Mouse (Mus musculus): ENCODE measurements at regions not wholly inside any gene's neighbourhood (a gene's known extent, or its start where the extent isn't known, plus 50 kb on each side); places are given as distances from the start of the nearest gene placed in this dataset.

- H3K4me1 ChIP-seq, result no peaks in the 10 kb centered on the region
- H3K27ac ChIP-seq, result no peak overlapping the region
- H3K36me3 ChIP-seq, result no peaks in the 10 kb centered on the region
- H3K9ac ChIP-seq, result no peak overlapping the region
- ATAC-seq (ENCODE audit: insufficient read depth, low FRiP score, low read depth), result no peak
- H3K9me3 ChIP-seq, result no peaks in the 10 kb centered on the region
- no peak overlapping the region for H3K4me2 ChIP-seq
- 56% methylated on average over 4 of the region's 4 CpGs for WGBS
- H3K27me3 ChIP-seq (replicated peaks), result no peaks in the 10 kb centered on the region
- no peak overlapping the region for H3K4me3 ChIP-seq (replicated peaks)
Observed at GRCm38 (mm10) chr8:89299637-89300036, 255.7 kb upstream of the Sall1 start.

- ATAC-seq (ENCODE audit: insufficient read depth, low FRiP score, low read depth), result no peak
- Histone ChIP-seq H3K4me1 (no peaks in the 10 kb centered on the region), H3K36me3 (no peaks in the 10 kb centered on the region), H3K27ac (no peak overlapping the region), H3K27me3 (replicated peaks) (no peaks in the 10 kb centered on the region), H3K9ac (no peak overlapping the region), H3K9me3 (no peaks in the 10 kb centered on the region), H3K4me3 (replicated peaks) (no peak overlapping the region), H3K4me2 (no peak overlapping the region)
- 54% methylated on average over 5 of the region's 5 CpGs for WGBS
Observed at GRCm38 (mm10) chr8:89295686-89296085, 251.7 kb upstream of the Sall1 start.

- Histone ChIP-seq H3K9me3 (no peaks in the 10 kb centered on the region), H3K27ac (no peak overlapping the region), H3K4me2 (no peak overlapping the region), H3K4me3 (replicated peaks) (no peak overlapping the region), H3K36me3 (no peaks in the 10 kb centered on the region), H3K27me3 (replicated peaks) (no peaks in the 10 kb centered on the region), H3K4me1 (no peaks in the 10 kb centered on the region), H3K9ac (no peak overlapping the region)
- WGBS, result 16% methylated on average over 5 of the region's 5 CpGs
- ATAC-seq (ENCODE audit: insufficient read depth, low FRiP score, low read depth), result no peak
Observed at GRCm38 (mm10) chr8:89289017-89289416, 245.1 kb upstream of the Sall1 start.

GRCm38 (mm10) chr8:89284871-89285564 is 241.1 kb upstream of the Sall1 start:
- no peak for ATAC-seq (ENCODE audit: insufficient read depth, low FRiP score, low read depth)
- Histone ChIP-seq H3K9ac (no peak overlapping the region), H3K27ac (no peak overlapping the region), H3K4me2 (no peak overlapping the region), H3K27me3 (replicated peaks) (no peaks in the 10 kb centered on the region), H3K36me3 (no peaks in the 10 kb centered on the region), H3K4me3 (replicated peaks) (no peak overlapping the region), H3K9me3 (no peaks in the 10 kb centered on the region), H3K4me1 (no peaks in the 10 kb centered on the region)
- 73% methylated on average over 14 of the region's 14 CpGs for whole genome bisulfite sequencing

- Histone ChIP-seq H3K27ac (no peak overlapping the region), H3K4me1 (no peaks in the 10 kb centered on the region), H3K4me2 (no peak overlapping the region), H3K27me3 (replicated peaks) (no peaks in the 10 kb centered on the region), H3K4me3 (replicated peaks) (no peak overlapping the region), H3K9ac (no peak overlapping the region), H3K36me3 (no peaks in the 10 kb centered on the region), H3K9me3 (no peaks in the 10 kb centered on the region)
- WGBS, result 91% methylated on average over 17 of the region's 17 CpGs
- no peak for ATAC-seq (ENCODE audit: insufficient read depth, low FRiP score, low read depth)
Observed at GRCm38 (mm10) chr8:89283105-89284096, 239.4 kb upstream of the Sall1 start.

GRCm38 (mm10) chr8:89279844-89280243 is 235.9 kb upstream of the Sall1 start:
- Histone ChIP-seq H3K27ac (no peak overlapping the region), H3K9me3 (no peaks in the 10 kb centered on the region), H3K27me3 (replicated peaks) (no peaks in the 10 kb centered on the region), H3K4me1 (no peaks in the 10 kb centered on the region), H3K4me2 (no peak overlapping the region), H3K9ac (no peak overlapping the region), H3K36me3 (no peaks in the 10 kb centered on the region), H3K4me3 (replicated peaks) (no peak overlapping the region)
- 59% methylated on average over 3 of the region's 3 CpGs for WGBS
- ATAC-seq (ENCODE audit: insufficient read depth, low FRiP score, low read depth), result peak; percentile 27; the same call in 1 of the 2 replicates

- ATAC-seq (ENCODE audit: insufficient read depth, low FRiP score, low read depth), result no peak
- H3K9ac ChIP-seq, result no peak overlapping the region
- H3K4me3 ChIP-seq (replicated peaks), result no peak overlapping the region
- no peaks in the 10 kb centered on the region for H3K9me3 ChIP-seq
- H3K27me3 ChIP-seq (replicated peaks), result no peaks in the 10 kb centered on the region
- H3K4me1 ChIP-seq, result no peaks in the 10 kb centered on the region
- H3K4me2 ChIP-seq, result no peak overlapping the region
- WGBS, result 76% methylated on average over 6 of the region's 6 CpGs
- H3K36me3 ChIP-seq, result no peaks in the 10 kb centered on the region
- H3K27ac ChIP-seq, result no peak overlapping the region
Observed at GRCm38 (mm10) chr8:89279142-89279541, 235.2 kb upstream of the Sall1 start.

- Histone ChIP-seq H3K9ac (no peak overlapping the region), H3K4me1 (no peaks in the 10 kb centered on the region), H3K9me3 (no peaks in the 10 kb centered on the region), H3K4me3 (replicated peaks) (no peak overlapping the region), H3K36me3 (no peaks in the 10 kb centered on the region), H3K27me3 (replicated peaks) (no peaks in the 10 kb centered on the region; the same call in 1 of the 2 replicates), H3K4me2 (no peak overlapping the region), H3K27ac (no peak overlapping the region)
- ATAC-seq (ENCODE audit: insufficient read depth, low FRiP score, low read depth), result no peak
- 66% methylated on average over 4 of the region's 4 CpGs for WGBS
Observed at GRCm38 (mm10) chr8:89273276-89273675, 229.3 kb upstream of the Sall1 start.

- no peaks in the 10 kb centered on the region for H3K36me3 ChIP-seq
- ATAC-seq (ENCODE audit: insufficient read depth, low FRiP score, low read depth), result no peak
- H3K9ac ChIP-seq, result 0 out of 2 replicates have a peak overlapping the region, but pooled peaks have one; percentile 20
- no peaks in the 10 kb centered on the region for H3K9me3 ChIP-seq
- H3K4me1 ChIP-seq, result no peaks in the 10 kb centered on the region
- no peak overlapping the region for H3K27ac ChIP-seq
- peak overlapping the region; percentile 69 for H3K4me2 ChIP-seq
- H3K27me3 ChIP-seq (replicated peaks), result no peaks in the 10 kb centered on the region; the same call in 1 of the 2 replicates
- H3K4me3 ChIP-seq (replicated peaks), result peak overlapping the region; percentile 38
- 2% methylated on average over 28 of the region's 28 CpGs for WGBS
Observed at GRCm38 (mm10) chr8:89272381-89272815, 228.4 kb upstream of the Sall1 start.

- Histone ChIP-seq H3K36me3 (no peaks in the 10 kb centered on the region), H3K27me3 (replicated peaks) (no peaks in the 10 kb centered on the region; the same call in 1 of the 2 replicates), H3K9ac (no peak overlapping the region), H3K4me1 (no peaks in the 10 kb centered on the region), H3K9me3 (no peaks in the 10 kb centered on the region), H3K4me3 (replicated peaks) (peak overlapping the region; percentile 38), H3K4me2 (peak overlapping the region; percentile 69), H3K27ac (no peak overlapping the region)
- 27% methylated on average over 22 of the region's 22 CpGs for WGBS
- no peak for ATAC-seq (ENCODE audit: insufficient read depth, low FRiP score, low read depth)
Observed at GRCm38 (mm10) chr8:89271381-89272355, 227.7 kb upstream of the Sall1 start.

- H3K4me2 ChIP-seq, result no peak overlapping the region
- ATAC-seq (ENCODE audit: insufficient read depth, low FRiP score, low read depth), result no peak
- WGBS, result 13% methylated on average over 1 of the region's 1 CpGs
Observed at GRCm38 (mm10) chr8:89270001-89270400, 226.0 kb upstream of the Sall1 start.

More at GRCm38 (mm10) chr8:89270001-89270400, 226.0 kb upstream of the Sall1 start:
- Histone ChIP-seq H3K9ac (no peak overlapping the region), H3K36me3 (no peaks in the 10 kb centered on the region), H3K4me1 (no peaks in the 10 kb centered on the region), H3K4me3 (replicated peaks) (no peak overlapping the region), H3K27me3 (replicated peaks) (no peaks in the 10 kb centered on the region; the same call in 1 of the 2 replicates), H3K9me3 (no peaks in the 10 kb centered on the region), H3K27ac (no peak overlapping the region)

Data from stomach, embryonic 15.5 days (tissue).